Mouse (Mus musculus) right cerebral cortex, adult 18-20 months (tissue): ENCODE measurements around the gene Ehbp1.

Source experiments
- DNase-seq: peaks from one replicate; pipeline ENCODE4 v3.0.0; 2022; ENCODE audit warnings: mixed read lengths

Gene Ehbp1

DNA sequence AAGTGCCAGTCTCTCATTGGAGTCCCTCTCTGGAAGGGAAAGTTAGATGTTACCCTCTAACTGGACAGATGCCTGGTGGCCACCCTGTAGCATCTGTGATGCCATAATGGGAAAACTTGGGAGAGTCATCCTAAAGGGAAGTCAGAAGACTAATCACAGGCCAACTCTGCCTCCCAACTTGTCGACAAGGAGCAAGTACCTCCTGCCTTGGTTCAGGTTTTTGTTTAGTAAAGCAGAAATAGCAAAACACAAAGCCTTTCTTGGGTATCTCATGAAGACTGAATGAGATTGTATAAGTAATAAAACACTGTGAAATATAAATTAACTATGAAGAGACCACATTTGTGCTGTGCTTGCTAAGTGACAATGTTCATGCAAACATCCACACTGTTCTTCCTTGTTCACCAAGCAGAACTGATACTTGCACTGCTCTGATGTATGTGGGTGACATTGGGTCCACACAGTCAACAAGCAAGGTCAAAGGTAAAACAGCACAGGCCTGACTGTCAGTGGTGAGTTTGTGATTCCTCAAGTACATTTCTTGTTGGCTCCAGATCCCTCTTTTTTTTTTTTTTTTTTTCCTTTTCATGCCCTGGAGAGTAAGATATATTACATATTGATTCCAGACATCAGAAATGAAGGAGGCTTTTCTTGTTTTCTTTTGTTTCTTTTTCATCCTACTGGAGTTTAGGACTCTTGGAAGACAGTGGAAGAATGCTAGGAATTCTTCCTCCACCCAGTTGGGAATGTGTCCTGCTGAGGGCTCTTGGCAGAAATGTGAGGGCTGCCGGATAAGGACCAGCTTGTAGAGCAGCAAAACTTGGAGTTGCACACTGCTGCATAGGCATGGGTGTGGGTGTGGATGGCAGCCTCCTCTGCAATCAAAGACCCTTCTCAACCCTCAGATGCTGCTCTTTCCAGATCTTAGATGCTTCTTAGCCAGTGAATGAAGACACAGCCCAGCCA is at the start of gene Ehbp1:
Gene Ehbp1, minus strand, starts transcription at position 51 of the 966 bp plus-strand sequence.
- DNase-seq, result no peak

DNA sequence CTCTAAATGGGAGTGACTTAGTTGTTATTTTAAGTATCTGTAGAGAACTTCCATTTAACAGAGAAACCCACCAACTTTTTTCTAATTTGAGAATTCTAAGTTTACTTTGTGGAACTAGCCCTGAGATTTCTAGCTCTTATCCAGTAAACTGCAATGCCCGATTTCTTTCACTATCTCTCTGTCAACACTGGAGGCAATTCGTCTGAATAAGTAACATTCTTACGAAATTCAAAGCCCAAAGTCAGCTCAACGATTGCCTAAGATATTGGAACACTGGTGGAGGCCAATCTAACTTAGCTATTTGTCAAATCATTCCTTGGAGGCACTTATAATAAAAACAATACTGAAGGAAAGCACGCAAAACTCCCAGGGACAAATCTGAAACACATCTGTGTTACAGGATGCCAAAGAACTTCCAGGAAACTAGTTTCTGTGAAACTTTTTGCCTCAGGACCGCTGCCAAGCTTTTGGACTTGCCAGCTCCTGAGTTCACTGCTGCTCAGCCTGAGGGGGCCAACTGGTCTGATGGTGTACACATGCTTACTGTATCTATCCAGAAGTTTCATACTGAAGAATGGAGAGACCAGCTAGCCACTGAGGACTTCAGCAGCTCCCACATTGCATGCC is 45.5 kb upstream of the Ehbp1 start:
- no peak for DNase-seq

DNA sequence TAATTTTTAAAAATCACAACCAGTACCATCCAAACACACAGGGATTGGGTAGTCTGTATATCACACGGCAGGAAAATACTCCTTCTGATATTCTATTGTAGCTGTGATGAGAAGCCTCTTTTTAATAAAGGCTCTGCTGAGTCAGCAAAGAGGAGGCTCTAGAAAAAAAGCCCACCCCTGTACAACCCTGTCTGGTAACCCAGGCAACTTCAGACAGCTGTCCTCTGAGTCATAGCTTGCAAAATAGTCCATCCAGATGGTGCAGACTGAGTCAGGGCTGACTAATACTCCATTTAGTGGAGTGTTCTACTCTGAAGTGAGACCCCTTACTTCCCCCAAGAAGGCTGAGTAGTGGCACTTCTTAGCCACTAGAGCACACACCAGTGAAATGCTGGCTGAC is 41.4 kb upstream of the Ehbp1 start:
- no peak for DNase-seq

DNA sequence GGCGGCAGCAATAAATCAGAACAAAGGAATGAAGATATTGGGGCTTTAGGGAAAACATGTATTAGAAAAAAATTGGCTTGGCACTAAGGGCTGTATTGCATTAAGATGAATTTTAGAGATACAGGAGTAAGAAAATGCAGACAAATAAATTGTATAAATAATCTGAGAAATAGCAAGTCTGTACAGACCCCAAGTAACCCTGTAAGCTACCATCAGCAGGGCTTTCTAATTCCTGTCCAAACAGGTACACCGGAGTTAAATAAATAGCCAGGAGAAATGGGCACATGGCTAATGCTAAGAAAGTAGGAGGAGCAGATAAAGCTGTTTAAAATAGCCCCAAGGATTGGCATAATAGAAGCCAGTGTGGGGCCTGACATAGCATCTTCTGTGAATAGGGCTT is 32.7 kb upstream of the Ehbp1 start:
- no peak for DNase-seq

GRCm38 (mm10) chr11:22373290-22373674 is 31.2 kb upstream of the Ehbp1 start:
- DNase-seq, result no peak

- no peak for DNase-seq
Observed at GRCm38 (mm10) chr11:22372609-22373289, 30.7 kb upstream of the Ehbp1 start.

DNA sequence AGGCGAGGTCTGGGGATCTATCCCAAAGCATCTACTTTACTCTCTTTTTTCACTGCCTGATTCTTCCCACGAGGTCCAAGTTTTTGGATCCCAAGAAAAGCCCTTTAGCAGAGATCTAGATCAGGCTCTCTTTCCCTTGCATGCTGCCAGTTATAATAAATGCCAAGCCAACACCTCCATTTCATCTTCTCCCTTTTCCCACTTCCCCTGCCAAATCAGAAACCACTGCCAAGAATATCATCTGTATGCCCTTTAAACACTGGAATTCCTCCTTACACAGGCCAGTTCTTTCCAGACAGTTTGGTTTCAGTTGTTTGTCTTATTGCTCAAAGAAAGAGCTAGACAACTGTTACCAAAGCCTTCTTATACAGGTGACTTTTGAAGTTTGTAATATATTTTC is 27.7 kb upstream of the Ehbp1 start:
- DNase-seq, result no peak

DNA sequence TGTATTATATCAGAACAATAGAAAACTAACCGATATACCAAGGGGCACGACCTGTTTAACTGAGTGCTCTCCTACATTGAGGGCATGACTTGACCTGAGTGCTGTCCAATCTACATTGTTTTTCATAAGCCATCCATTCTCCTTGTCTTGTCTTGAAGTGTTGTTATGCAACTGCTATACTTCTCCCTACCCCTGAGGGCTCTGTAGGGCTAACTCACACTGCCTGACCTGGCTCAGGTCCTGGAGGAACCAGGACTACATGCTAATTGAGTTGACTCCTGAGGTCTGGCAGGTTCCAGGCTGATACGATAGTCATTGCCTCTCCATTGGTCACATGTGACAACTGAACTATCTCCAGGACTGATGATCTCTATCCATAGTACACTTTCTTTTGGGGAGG is 26.5 kb upstream of the Ehbp1 start:
- no peak for DNase-seq

DNA sequence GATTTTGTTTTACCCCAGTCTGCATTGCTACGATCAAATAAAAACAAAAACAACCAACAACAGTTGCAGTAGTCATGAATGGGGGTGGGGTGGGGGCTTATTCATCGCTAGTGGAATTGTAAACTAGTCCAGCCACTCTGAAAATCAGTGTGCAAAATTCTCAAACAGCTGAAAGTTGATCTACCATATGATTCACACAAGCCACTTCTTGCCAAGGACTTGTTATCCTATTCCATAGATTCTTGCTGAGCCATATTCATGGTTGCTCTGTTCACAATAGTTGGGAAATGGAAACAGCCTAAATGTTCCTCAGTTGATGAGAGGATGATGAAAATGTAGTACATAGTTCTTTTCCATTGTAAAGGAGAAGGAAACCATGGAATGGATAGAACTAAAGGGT is 24.4 kb upstream of the Ehbp1 start:
- no peak for DNase-seq

DNA sequence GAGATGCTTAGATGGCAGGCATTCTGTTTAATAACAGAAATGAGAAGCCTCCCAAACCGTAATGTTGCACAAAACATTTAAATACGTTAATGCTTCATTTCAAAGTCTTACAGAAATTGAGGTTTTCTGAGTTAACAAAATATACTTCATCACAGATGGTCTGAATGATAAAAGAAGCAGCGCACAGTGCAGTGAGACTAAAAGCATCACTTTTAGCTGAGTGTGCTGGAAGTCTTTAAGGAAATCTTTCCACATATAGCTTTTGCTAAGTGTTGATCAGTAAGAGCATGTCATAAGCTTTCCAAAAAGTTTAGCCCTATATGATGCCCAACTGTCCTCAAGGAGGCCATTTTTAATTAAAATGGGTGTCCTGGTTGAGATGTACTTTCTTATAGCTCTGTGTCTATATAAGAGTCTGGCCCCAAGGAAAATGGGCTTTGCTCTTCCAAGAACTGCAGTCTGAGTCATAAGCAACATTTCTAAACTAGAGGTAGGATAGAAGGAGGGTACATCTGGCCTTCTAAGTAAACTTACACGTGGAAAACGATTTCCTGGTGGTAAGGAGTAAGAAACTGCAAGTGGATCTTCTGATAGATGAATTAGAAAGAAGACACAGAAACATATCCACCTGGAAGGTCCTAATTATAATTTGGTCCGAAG is 12.0 kb upstream of the Ehbp1 start:
- no peak for DNase-seq

- DNase-seq, result no peak
Observed at GRCm38 (mm10) chr11:22349945-22350344, 7.9 kb upstream of the Ehbp1 start.

GRCm38 (mm10) chr11:22348536-22348910 is 6.4 kb upstream of the Ehbp1 start:
- DNase-seq, result no peak

GRCm38 (mm10) chr11:22347651-22348535 is 5.8 kb upstream of the Ehbp1 start:
- DNase-seq, result no peak

DNA sequence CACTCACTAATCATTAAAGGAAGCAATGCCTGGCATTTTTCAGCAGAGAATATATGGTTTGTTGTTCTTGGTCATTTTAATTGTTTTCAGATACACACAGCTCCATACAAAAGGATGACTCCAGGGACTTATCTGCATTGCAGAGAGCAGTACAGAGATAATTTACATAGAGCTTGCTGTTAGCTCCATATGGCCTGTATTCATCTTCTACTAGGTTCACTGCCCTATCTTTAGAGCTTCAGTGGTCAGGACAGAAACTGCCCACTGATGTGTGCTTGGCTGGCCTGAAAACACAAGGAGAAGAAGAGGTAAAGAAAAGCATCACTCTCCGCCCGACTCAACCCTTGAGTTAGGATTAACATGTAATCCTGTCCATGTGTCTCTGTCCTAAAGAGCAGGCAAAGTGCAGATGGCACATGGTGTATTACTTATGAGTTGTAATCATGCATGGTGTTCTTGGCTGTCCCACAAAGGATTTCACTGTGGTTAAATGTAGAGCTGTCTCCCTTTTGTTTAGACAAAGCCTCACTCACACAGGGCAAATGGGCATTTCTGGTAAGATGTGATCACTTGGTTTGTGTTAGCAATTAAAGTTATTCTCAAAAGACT is 14.7 kb downstream of the Ehbp1 start:
- DNase-seq, result no peak

GRCm38 (mm10) chr11:22317824-22318411 is 24.2 kb downstream of the Ehbp1 start:
- DNase-seq, result no peak

- no peak for DNase-seq
Observed at GRCm38 (mm10) chr11:22315801-22316200, 26.3 kb downstream of the Ehbp1 start.

- no peak for DNase-seq
Observed at GRCm38 (mm10) chr11:22301164-22301563, 40.9 kb downstream of the Ehbp1 start.

GRCm38 (mm10) chr11:22289164-22289563 is 52.9 kb downstream of the Ehbp1 start:
- DNase-seq, result no peak

DNA sequence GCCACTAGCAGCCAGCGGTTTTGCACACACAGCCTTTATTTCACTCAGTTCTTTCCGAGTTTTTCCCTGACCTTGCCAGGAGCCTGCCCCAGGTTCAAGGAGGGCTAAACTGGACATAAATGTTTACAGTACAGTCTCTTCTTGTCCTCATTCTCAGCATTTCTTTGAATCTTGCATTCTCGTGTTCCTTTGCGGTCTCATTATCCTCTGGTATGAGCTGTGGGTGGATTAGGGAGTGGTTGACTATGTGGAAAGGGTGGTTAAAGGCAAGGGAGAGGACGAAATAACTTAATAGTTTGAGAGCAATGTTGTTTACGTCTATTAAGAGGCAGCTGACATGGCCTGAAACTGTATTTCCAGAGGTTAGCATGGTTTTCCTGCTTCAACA is 54.6 kb downstream of the Ehbp1 start:
- no peak for DNase-seq

DNA sequence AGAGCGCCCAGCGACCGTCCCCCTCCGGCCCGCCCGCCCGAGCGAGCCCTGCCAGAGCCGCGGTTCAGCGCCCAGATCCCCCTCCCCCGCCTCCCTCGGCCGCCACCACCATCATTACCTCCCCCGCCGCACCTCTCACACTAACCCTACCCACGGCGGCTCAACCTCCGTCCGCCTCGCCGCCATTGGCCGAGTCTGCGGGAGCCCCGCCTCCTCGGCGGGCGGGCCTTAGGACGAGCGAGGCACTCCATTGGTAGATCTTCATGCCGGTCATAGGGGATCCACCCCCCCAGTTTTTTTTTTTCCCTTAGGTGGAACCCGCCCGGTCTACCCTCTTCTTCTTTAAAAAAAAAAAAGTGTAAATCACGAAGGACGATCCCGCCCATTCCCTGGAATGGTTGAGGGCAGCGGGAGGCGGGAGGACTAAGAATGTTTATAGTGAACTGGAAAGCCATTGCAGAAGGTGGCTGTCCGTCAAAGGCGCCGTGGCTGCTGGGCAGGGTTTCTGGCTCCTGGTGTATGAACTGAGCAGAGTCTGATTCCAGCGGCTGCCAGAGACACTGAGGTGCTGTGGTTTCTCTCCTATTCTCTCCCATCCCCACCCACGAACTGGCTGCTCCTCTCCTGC is 55.1 kb downstream of the Ehbp1 start:
- peak; percentile 97 for DNase-seq

DNA sequence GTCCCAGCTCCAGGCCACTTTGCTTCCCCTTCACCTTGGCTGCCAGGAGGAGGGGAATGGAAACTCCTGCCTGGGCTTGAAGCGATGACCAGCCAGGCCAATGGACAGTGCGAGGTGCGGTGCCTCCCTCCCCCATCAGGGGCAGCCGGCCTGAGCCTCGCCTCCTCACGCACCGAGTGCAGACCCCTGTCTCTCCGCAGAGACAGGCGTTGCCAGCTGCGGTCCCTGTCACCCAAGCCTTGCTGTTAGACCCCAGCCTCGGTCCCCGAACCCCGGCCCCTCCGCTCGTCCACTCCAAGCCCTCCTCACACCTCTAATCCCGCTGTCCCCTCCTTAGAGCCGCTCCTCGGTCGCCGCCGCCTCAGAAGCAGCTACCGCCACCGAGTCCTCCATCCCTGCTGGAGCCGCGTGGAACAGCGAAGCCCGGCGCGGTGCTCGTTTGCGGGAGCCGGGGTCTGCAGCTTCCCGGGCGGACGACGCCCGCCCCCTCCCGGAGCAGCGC is 55.7 kb downstream of the Ehbp1 start:
- peak; percentile 32 for DNase-seq
